Mouse (Mus musculus) left cerebral cortex, postnatal 14 days (tissue): ENCODE measurements around the gene Zfr2. TPM values are rescaled to one million over a fixed set of nuclear protein-coding genes. Genes with fewer than 3 reads are reported as not detected.
A peak's percentile ranks its signal among the peaks of the same experiment; 100 is the strongest.
"Not testable (repeated sequence)": the region's sequence is repeated elsewhere in the genome, so short reads cannot be mapped to it uniquely, and the experiment has no call there.

Experiments
- DNase-seq, 2 experiments: peaks; one replicate each; pipeline ENCODE4 v3.0.0; 2021 to 2022; ENCODE audit warnings: low spot score in 2 of 2, mixed read lengths in 1 of 2
- intact Hi-C: fragments of 180-260 bp; cut with DNase I; formaldehyde crosslinking; loops from one replicate; pipeline ENCODE4 v1.15.1; 2025
- total RNA-seq, 2 experiments: library from RNA; stranded (reverse); gene quantifications; 2 replicates each; pipeline ENCODE4 v1.2.3; 2021

The Zfr2 gene
- total RNA-seq, 2 experiments from 2014 or later, result 66.1 to 66.7 TPM

GRCm38 (mm10) chr10:81200605-81201287 is 32.2 kb upstream of the Zfr2 start:
- no peak for DNase-seq

DNA sequence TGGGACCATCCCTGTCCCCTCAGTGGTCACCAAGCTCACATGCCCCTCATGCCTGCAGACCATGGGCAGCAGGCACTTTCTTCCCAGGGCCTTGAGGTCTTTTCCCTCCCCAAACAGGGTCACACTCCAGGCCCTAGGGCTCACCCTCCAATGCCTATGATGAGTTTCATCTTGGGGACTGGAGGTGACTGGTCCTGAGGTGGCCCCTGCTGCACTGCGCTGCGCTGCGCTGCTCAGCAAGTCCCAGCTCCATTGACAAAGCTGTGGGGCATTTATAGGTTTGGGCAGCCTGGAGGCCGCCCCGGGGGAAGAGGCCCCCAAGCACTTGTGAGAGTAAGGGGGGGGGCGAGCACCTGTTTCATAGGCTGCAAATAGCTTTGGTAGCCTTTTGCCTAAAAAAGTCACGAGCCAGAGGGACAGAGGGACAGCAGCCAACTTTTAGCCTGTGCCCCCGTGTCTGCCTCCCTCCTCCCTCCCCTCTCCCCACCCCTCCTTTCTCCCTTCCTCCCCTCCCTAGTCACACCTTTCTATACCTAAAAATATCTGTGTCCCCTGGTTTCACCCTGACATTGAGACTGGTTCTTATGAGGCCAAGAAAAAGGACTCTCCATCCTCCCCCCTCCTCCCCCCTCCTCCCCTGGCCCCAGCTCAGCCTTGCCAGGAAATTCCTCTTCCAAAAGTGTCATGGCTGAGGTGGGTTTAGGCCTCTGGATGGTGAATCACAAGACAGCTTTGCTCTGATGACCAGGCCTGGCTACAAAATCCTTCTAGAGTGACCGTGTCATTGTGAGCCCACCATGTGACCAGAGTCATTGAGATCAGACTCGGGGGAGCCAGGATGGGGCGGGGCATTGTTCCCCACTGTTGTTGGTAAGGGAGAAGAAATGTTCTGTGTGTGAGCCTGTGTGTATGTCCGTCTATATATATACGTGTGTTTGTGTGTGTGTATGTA is 30.9 kb upstream of the Zfr2 start, which contains the start of gene Nmrk2:
TSS of gene Nmrk2 (minus strand) at position 245 of the 952 bp plus-strand sequence.
- no peak for DNase-seq

More at GRCm38 (mm10) chr10:81200605-81201287, 32.2 kb upstream of the Zfr2 start:
- intact Hi-C loops, result no loop called here

GRCm38 (mm10) chr10:81202978-81203720 is 29.8 kb upstream of the Zfr2 start:
- intact Hi-C loops, result no loop called here
- no peak for DNase-seq

More for the DNA sequence above, 30.9 kb upstream of the Zfr2 start, which contains the start of gene Nmrk2:
- intact Hi-C loops, result no loop called here

GRCm38 (mm10) chr10:81204137-81204536 is 28.8 kb upstream of the Zfr2 start:
- DNase-seq, result no peak
- intact Hi-C loops, result no loop called here

- intact Hi-C loops, result no loop called here
- no peak for DNase-seq
These were observed 22.8 kb upstream of the Zfr2 start for GRCm38 (mm10) chr10:81210154-81210553.

DNA sequence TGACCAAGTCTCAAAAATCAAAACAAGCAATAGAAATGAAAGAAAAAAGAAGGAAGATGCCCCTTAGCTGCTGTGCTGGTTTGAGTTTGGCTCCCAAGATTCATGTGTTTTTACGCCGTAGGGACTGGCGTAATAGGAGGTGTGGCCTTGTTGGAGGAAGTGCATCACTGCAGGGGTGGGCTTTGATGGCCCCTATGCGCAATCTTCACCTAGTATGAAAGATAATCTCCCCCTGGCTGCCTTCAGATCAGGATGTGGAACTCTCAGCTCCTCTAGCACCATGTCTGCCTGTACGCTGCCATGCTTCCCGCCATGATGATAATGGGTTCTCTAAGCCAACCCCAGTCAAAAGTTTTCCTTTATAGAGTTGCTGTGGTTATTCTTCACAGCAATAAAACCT is 16.7 kb upstream of the Zfr2 start:
- intact Hi-C loops, result no loop called here
- DNase-seq, result no peak

DNA sequence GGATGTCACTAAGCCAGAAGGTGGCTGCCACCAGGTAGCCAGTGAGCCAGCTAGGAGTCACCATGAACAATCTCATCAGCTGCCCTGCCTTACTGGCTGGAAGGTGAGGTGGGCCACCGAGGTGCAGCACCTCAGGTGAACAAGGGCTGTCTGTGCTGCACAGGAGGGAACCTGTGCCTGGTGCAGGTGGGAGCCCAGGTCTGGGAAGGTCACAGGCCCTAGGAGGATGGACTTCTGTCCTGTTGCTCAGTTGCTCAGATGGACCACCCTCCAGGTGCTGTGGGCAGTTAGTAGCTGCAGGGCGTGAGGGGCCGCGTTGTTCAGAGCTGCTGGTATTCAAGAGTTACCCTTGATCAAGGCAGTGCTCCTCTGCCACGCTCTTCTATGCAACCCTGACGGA is 16.1 kb upstream of the Zfr2 start:
- DNase-seq, result no peak
- intact Hi-C loops, result no loop called here

- DNase-seq, intact Hi-C loops: not testable (repeated sequence)
These were observed 15.7 kb upstream of the Zfr2 start for GRCm38 (mm10) chr10:81217267-81217666.

DNA sequence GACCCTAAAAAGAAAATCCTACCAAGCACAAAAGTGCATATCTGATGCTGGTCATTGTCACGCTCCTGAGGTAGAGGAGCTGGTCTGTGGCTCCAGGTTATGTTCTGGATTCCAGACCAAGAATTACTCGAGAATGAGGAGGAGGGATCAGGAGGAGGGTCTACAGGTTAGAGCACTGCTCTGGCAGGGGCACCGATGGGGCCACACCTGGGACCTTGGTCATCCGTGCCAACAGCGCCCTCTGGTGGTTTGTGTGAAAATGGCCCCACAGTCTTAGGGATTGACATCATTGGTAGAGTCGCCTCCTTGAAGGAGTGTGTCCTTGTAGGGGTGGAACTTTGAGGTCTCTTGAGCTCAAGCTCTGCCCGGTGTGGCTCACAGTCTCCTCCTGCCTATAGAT is 15.0 kb upstream of the Zfr2 start:
- DNase-seq, result peak in 1 of 2 experiments; percentile 55
- intact Hi-C loops, result no loop called here

DNA sequence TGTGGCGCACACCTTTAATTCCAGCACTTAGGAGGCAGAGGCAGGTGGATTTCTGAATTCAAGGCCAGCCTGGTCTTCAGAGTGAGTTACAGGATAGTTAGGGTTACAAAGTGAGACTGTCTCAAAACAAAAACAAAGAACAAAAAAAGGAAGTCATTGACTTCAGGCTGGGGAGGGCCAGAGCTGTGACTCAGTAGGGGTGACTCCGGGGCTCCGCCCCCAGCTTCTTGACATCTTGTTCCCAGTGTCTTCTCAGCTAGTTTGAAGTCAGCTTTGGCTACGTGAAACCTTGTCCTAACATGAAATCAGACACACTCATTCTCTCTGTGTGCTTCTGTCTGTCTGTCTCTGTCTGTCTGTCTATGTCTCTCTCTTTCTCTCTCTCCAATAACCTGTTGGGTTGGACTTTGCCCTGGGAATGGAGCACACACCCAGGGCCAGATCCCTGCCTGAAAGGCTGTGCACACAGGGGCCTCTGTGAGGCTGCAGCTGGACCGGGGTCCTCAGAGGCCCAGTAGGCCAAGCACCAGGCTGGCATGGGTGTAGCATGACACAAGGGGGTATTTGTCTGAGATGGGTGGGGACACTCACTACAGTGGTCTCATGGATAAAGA is 11.4 kb upstream of the Zfr2 start:
- intact Hi-C loops, result no loop called here
- no peak for DNase-seq

- DNase-seq, intact Hi-C loops: not testable (repeated sequence)
These were observed 9.2 kb upstream of the Zfr2 start for GRCm38 (mm10) chr10:81223731-81224130.

DNA sequence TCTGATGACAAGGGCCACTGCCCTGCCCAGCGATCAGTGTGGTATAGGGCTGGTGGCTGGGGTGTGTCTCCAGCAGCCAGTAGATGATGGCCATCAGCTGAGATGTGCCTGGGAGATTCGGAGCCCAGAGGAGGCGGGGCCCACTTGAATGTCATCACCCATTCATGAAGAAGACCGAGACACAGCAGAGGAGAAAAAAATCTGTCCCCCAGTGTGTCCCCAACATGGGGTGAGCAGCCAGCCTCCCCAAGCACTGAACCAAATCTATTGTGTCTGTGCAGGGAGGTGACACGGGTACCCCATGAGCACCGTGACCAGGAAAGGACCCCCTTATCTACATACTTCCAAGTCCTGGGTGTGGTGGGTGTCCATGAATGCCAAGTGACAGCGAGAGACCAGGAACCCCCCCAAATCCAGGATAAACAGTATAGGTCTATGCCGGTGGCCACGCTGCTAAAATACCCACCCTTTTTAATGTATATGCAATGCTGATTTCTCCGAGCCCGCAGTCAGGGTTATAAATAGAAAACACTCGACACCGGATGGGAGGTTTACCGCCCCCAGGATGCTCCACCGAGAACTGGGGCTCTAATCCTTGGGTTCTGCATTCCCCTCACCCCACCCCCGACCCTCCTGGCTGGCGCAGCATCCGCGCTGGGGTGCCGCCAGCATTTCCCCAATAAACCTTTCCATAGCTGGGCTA is 3.1 kb upstream of the Zfr2 start:
- DNase-seq, result peak in 1 of 2 experiments; percentile 68
- intact Hi-C loops, result no loop called here

DNA sequence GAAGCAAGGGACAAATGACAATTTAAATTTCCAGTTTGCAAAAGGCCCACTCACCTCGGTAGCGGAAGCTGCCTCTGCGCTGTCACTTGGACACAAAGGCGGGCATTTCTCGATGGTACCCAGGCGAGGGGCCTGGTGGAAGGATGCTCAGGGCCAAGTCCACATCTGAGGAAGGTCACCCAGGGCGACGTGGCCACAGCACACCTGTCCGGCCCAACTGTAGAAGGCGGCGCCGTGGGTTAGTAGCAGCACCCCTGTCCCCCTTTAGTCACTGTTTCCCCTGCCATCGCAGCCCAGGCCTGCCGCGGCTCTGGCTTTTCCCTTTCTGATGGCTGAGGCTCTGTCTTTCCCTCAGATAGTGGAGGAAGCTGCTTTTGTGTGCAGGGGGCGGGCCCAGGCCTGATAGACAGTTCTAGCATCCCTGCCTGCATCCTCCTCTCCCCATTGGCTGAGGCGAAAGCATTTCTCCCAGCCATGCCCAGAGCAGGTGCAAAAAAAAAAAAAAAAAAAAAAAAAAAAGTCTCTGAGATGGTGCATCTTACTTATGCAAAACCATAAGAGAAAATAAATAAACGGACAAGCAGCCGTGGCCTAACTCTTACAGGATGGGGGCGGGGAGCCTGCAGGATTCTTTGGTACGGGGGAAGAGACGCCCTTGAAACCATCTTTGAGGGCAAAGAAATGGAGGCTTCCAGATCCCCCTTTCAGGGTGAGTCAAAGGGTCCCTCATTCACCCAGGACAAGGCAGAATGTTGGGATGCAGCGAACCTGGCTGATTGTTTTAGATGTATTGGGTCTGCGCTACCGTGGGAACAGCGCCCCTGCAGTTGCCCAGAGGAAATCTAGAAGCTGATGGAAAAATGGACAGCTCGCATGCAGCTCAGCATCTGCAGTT is 2.3 kb upstream of the Zfr2 start, which contains the start of gene Atcay:
TSS of gene Atcay (minus strand) at position 396 of the 895 bp plus-strand sequence.
- intact Hi-C loops, result no loop called here
- DNase-seq, result peak; percentile 89 to 91

DNA sequence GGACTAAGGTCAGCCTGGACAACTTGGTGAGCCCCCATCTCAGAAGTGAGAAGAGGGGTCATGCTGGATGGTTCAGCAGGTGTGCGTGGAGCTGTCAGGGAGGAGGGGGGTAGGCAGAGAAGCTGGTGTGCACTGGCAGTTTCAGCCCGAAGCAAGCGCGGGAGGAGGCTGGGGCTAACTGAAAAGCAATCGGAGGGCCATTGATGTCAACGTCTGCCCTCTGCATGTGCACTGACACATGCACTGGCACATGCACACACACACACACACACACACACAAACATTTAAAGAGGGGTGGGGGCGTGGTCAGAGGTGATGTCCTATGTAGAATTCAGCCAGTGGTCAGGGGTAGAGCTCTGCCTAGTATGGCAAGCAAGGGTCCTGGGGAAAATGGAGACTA is 1.5 kb upstream of the Zfr2 start:
- no peak for DNase-seq
- intact Hi-C loops, result no loop called here

GRCm38 (mm10) chr10:81233226-81233585 is 251 bp downstream of the Zfr2 start:
- DNase-seq, result no peak

GRCm38 (mm10) chr10:81234206-81234605 is 1.3 kb downstream of the Zfr2 start:
- intact Hi-C loops, result no loop called here
- no peak for DNase-seq

More at GRCm38 (mm10) chr10:81233226-81233585, 251 bp downstream of the Zfr2 start:
- intact Hi-C loops, result no loop called here

DNA sequence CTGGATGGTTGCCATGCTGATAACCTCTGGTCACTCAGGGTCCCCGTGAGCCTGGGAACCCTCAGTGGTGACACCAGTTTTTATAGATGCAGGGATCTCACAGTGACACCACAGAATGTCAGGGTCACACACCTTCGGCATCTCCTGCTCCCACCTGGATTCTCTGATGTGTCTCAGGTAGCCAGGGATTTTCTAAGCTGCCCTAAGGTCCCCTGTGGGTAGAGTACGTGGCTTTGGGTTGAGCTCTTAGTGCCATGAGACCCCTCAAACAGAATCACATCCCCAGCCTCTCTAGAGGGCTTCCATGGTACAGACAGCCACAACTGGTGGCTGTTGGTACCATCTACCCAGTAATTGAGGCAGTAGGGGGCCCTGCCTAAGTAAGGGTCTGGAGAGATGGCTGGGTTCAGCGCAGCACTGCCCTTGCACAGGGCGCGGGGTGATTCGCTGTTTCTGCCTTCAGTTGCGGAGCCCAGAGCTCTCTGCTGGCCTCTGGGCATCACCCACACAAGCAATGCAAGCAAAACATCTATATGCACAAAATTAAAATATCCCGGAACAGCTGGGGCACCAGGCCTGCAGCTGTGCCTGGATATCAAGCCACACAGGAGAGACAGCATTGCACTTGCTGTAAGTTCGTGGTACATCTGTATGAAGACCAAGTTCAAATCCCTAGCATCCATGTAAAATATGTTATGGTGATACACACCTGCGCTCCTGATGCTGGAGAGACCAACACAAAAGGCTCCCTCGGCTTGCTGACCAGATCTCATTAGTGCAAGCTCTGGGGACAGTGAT is 3.7 kb downstream of the Zfr2 start:
- intact Hi-C loops, result no loop called here
- no peak for DNase-seq
